Mouse (Mus musculus): ENCODE data around the gene Gpr35.

DNA sequence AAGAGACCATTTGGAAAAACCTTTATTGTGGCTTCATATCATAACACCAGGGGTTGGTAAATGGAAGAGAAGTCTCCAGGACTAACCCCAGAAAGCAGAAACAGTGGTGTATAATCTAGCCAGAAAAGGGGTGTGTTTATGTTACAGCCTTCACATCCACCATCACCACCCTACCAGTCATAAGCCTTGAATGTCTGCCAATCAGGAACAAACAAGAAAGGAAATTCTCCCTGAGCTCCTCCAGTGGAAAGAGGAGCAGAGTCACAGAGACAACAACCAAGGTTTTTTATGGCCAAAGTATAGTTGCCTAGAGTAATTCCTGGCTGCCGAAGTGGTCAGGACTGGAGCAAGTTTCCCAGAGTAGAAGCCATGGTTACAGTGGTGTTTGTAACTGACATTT is 8.3 kb downstream of the Gpr35 start:
- TF ChIP-seq POLR2A (IDR thresholded peaks at IDR 0.05; ENCODE audit: low read depth, low read length) (no peak), CTCF (conservative IDR thresholded peaks at IDR 0.05; ENCODE audit: insufficient read depth, insufficient read length, low read depth, low read length) (no peak)
